Mouse (Mus musculus) liver, adult 2 months (tissue): ENCODE data around the gene Gck. TPM values are rescaled to one million over a fixed set of nuclear protein-coding genes. Genes with fewer than 3 reads are reported as not detected.
"Not testable (repeated sequence)": the region's sequence is repeated elsewhere in the genome, so short reads cannot be mapped to it uniquely, and the experiment has no call there.

Experiments used
- DNase-seq: peaks from one replicate; pipeline ENCODE4 v3.0.0-alpha.2; 2011; ENCODE audit warnings: low read depth, low spot score; ENCODE audit errors: extremely low read depth
- H3K27ac ChIP-seq: fragments of 200-500 bp; replicated peaks from 2 replicates; pipeline ENCODE4 v1.5.1; 2012; ENCODE audit warnings: low read depth, mild to moderate bottlenecking, control low read depth, inconsistent platforms, low read length; ENCODE audit not compliant: insufficient read depth
- H3K27me3 ChIP-seq: fragments of 200-500 bp; 2 replicates; pipeline ENCODE4 v1.6.1; 2012; ENCODE audit warnings: mild to moderate bottlenecking, moderate library complexity, low read length, inconsistent platforms; ENCODE audit not compliant: control insufficient read depth, insufficient read depth
- H3K36me3 ChIP-seq: fragments of 200-500 bp; 2 replicates; pipeline ENCODE4 v1.6.1; 2012; ENCODE audit warnings: low read length, inconsistent platforms; ENCODE audit not compliant: control insufficient read depth, insufficient read depth
- H3K4me1 ChIP-seq: fragments of 200-500 bp; 2 replicates; pipeline ENCODE4 v1.6.1; 2011; ENCODE audit warnings: low read length; ENCODE audit not compliant: control insufficient read depth, insufficient read depth
- H3K4me3 ChIP-seq: fragments of 200-500 bp; 2 replicates; pipeline ENCODE4 v1.5.1; 2011; ENCODE audit warnings: low read depth, mild to moderate bottlenecking, control low read depth, low read length, moderate library complexity; ENCODE audit not compliant: insufficient read depth
- H3K79me2 ChIP-seq: fragments of 200-500 bp; 2 replicates; pipeline ENCODE4 v1.6.1; 2012; ENCODE audit warnings: inconsistent platforms, mild to moderate bottlenecking, low read length, moderate library complexity; ENCODE audit not compliant: control insufficient read depth, insufficient read depth
- H3K9ac ChIP-seq: fragments of 200-500 bp; 2 replicates; pipeline ENCODE4 v1.6.1; 2012; ENCODE audit warnings: low read depth, mild to moderate bottlenecking, control low read depth, inconsistent platforms, low read length
- CTCF ChIP-seq: fragments of 200-500 bp; IDR thresholded peaks from 2 replicates; pipeline ENCODE4 v1.5.1; 2011; ENCODE audit warnings: low read depth, low read length, control low read depth
- POLR2A ChIP-seq: fragments of 200-500 bp; IDR thresholded peaks from 2 replicates; pipeline ENCODE4 v1.6.1; 2011; ENCODE audit warnings: low read length, control low read depth; ENCODE audit not compliant: insufficient read depth; ENCODE audit errors: extremely low read depth
- WGBS: fragments of 180-500 bp; shearing (Covaris S2); methylation state at CpG from one replicate; pipeline ENCODE4 v1.1.7; 2018; 5-methylcytosine and 5-hydroxymethylcytosine counted together
- polyA plus RNA-seq: library from polyadenylated mRNA; depleted of rRNA; stranded (reverse); fragments of >200 nt; gene quantifications from 2 replicates; pipeline ENCODE4 v1.2.3, GENCODE M21; 2012
- total RNA-seq: library from RNA; depleted of rRNA; stranded (reverse); fragments of >200 nt; gene quantifications from 2 replicates; pipeline ENCODE4 v1.2.3, GENCODE M21; 2014

Gene Gck
- total and polyA plus RNA-seq, 2 experiments: 69.5 to 112 TPM

DNA sequence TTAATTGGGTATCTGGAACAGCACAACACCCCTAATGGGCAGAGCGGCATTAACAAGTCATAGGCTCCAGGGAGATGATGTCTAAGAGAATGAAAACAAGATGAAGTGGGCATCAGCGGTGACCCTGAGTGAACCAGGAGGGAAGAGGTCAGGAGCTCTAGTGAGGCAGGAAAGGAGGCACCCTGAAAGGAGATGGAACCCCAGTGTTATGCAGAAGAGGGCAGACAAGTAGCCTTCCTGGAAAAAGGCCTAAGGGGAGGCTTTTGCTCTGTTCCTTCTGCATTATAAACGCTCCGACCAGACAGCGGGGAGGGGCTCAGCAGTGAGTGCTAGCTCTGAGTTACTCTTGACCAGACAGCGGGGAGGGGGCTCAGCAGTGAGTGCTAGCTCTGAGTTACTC lies 6.9 kb downstream of the Gck start:
- 83% methylated on average over 6 of the region's 6 CpGs for WGBS
- no peaks in the 10 kb centered on the region for H3K27me3 ChIP-seq
- no peak overlapping the region for H3K27ac ChIP-seq
- H3K79me2 ChIP-seq: no peaks in the 10 kb centered on the region
- no peaks in the 10 kb centered on the region for H3K36me3 ChIP-seq
- no peak for TF ChIP-seq CTCF
- TF ChIP-seq POLR2A: no peak
- no peak overlapping the region for H3K9ac ChIP-seq
- H3K4me3 ChIP-seq: no peak overlapping the region
- no peak for DNase-seq
- no peaks in the 10 kb centered on the region for H3K4me1 ChIP-seq

GRCm38 (mm10) chr11:5934531-5934930 lies 15.3 kb downstream of the Gck start:
- not testable (repeated sequence) for H3K4me3 ChIP-seq, H3K9ac ChIP-seq, H3K4me1 ChIP-seq, H3K36me3 ChIP-seq, H3K27ac ChIP-seq, H3K27me3 ChIP-seq, H3K79me2 ChIP-seq, DNase-seq
- 96% methylated on average over 11 of the region's 11 CpGs for WGBS

DNA sequence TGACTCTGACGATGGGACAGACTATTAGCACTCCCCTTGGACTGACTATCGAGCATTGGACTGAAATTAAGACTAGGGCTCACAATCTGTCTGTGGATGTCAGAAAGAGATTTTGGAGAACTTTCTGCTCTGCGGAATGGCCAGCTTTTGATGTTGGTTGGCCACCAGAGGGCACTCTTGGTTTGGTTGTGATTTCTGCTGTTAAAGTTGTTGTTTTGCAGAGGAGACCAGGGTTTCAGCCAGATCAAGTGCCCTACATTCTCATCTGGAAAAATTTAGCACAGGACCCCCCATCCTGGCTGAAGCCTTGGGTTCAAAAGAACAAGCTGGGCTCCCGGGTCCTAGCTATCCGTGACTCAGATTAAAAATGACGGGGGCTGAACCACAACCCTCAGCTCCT lies 17.9 kb downstream of the Gck start:
- H3K27me3 ChIP-seq, H3K9ac ChIP-seq, H3K4me1 ChIP-seq, H3K79me2 ChIP-seq, DNase-seq, H3K4me3 ChIP-seq, H3K36me3 ChIP-seq, H3K27ac ChIP-seq: not testable (repeated sequence)
- WGBS: 84% methylated on average over 6 of the region's 6 CpGs

GRCm38 (mm10) chr11:5930578-5930977 lies 19.3 kb downstream of the Gck start:
- Histone ChIP-seq H3K27ac (no peak overlapping the region), H3K79me2 (peaks cover 6% of the 10 kb centered on the region; the same call in 1 of the 2 replicates), H3K4me1 (no peaks in the 10 kb centered on the region), H3K9ac (no peak overlapping the region), H3K36me3 (no peaks in the 10 kb centered on the region; the same call in 1 of the 2 replicates), H3K4me3 (no peak overlapping the region), H3K27me3 (no peaks in the 10 kb centered on the region)
- 97% methylated on average over 1 of the region's 1 CpGs for WGBS
- no peak for DNase-seq
- TF ChIP-seq CTCF: no peak

GRCm38 (mm10) chr11:5926696-5927220 lies 23.1 kb downstream of the Gck start:
- Histone ChIP-seq H3K4me1 (no peaks in the 10 kb centered on the region), H3K27me3 (no peaks in the 10 kb centered on the region), H3K27ac (no peak overlapping the region), H3K36me3 (no peaks in the 10 kb centered on the region), H3K79me2 (peaks cover 6% of the 10 kb centered on the region; the same call in 1 of the 2 replicates), H3K9ac (no peak overlapping the region), H3K4me3 (no peak overlapping the region)
- DNase-seq: no peak
- TF ChIP-seq POLR2A (no peak), CTCF (no peak)
- WGBS: 85% methylated on average over 3 of the region's 3 CpGs

- Histone ChIP-seq H3K36me3 (0 out of 2 replicates have a peak, but pooled peaks cover 2% of the 10 kb centered on the region), H3K4me3 (no peak overlapping the region), H3K4me1 (peaks cover 2% of the 10 kb centered on the region; the same call in 1 of the 2 replicates), H3K79me2 (peaks cover 6% of the 10 kb centered on the region; the same call in 1 of the 2 replicates), H3K9ac (no peak overlapping the region), H3K27me3 (no peaks in the 10 kb centered on the region), H3K27ac (no peak overlapping the region)
- no peak for DNase-seq
- WGBS: 70% methylated on average over 8 of the region's 8 CpGs
- no peak for TF ChIP-seq POLR2A
- TF ChIP-seq CTCF: no peak
Observed at GRCm38 (mm10) chr11:5924699-5925098, 25.2 kb downstream of the Gck start.
